Mouse (Mus musculus): ENCODE results near the gene Slc30a7. TPM values are rescaled to one million over a fixed set of nuclear protein-coding genes. Genes with fewer than 3 reads are reported as not detected.

Slc30a7 gene
- polyA plus RNA-seq, 1 experiment from 2014 or later: 23.2 TPM

DNA sequence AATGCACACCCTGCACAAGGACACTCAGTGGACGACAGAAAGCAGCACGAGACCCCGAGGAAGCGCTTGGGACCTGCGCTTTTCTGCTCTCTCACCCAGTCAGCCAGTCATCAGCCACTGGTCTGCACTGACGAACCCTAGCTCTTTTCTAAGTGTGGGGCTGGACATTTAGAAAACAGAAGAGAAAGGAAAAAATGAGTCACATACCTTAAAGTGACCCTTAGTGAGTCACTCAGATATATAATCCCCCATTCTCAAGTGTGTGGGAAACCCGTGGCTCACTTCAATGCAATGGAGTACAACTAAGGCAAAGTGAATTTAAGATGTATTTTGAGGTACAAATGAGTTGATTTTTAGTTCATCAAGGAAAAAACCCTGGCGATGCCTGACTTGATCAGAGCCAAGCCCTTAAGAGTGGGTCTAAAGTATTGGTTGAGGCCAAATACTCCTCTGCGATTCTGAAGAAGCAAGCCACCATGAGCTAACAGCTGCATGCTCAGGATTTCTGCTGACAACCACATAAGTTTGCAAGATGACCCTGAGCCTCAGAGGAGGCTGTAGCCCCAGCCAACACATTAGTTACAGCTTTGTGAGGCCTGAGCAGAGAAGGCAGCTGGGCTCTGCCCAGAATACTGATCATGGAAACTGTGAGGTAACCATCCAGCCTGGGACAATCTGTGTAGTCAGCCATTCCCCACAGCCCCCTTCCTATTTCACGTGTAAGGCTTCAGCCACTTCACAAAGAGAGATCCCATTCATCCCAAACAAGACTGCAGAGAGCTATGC lies 38.3 kb downstream of the Slc30a7 start:
- no peak for TF ChIP-seq CTCF (IDR thresholded peaks at IDR 0.05; ENCODE audit: low read depth)
- DNase-seq (ENCODE audit: low spot score): no peak
- Histone ChIP-seq H3K4me2 (ENCODE audit: low read length) (no peak overlapping the region), H3K9ac (ENCODE audit: low read depth, low read length) (no peak overlapping the region), H3K27me3 (ENCODE audit: insufficient read depth, low read length) (no peaks in the 10 kb centered on the region), H3K9me3 (replicated peaks; ENCODE audit: low read length) (no peaks in the 10 kb centered on the region), H3K4me3 (replicated peaks; ENCODE audit: low read depth, low read length) (no peak overlapping the region), H3K27ac (no peak overlapping the region), H3K36me3 (ENCODE audit: insufficient read depth, low read length) (peaks cover 27% of the 10 kb centered on the region; the same call in 1 of the 2 replicates), H3K4me1 (replicated peaks; ENCODE audit: insufficient read depth, low read length) (no peaks in the 10 kb centered on the region)
- no peak for ATAC-seq (replicated peaks; ENCODE audit: low FRiP score, low read depth)
- 89% methylated on average over 10 of the region's 10 CpGs for WGBS

DNA sequence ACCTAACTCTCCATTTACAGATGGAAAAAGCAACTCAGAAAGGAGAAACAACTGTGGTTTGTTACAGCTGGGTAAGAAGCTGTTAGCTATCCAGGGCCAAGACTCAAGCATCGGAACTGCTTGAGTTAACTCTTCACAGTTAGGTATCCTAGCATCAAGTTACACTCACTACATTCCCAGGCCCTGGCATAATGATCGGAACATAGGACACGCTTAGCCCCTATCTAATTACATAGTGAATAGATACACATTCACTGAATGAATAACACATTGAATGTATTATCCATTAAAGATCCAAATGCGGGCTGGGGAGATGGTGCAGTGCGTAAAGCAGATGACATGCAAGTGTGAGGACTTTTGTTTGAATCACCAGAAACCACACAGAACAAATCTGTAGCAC lies 43.1 kb downstream of the Slc30a7 start:
- no peak for TF ChIP-seq CTCF (IDR thresholded peaks at IDR 0.05; ENCODE audit: low read depth)
- Histone ChIP-seq H3K4me1 (replicated peaks; ENCODE audit: insufficient read depth, low read length) (no peaks in the 10 kb centered on the region), H3K27ac (no peak overlapping the region), H3K4me3 (replicated peaks; ENCODE audit: low read depth, low read length) (no peak overlapping the region), H3K9ac (ENCODE audit: low read depth, low read length) (no peak overlapping the region), H3K9me3 (replicated peaks; ENCODE audit: low read length) (no peaks in the 10 kb centered on the region), H3K27me3 (ENCODE audit: insufficient read depth, low read length) (no peaks in the 10 kb centered on the region), H3K4me2 (ENCODE audit: low read length) (no peak overlapping the region), H3K36me3 (ENCODE audit: insufficient read depth, low read length) (no peaks in the 10 kb centered on the region)
- ATAC-seq (replicated peaks; ENCODE audit: low FRiP score, low read depth): no peak
- DNase-seq (ENCODE audit: low spot score): no peak
- 60% methylated on average over 5 of the region's 5 CpGs for WGBS

DNA sequence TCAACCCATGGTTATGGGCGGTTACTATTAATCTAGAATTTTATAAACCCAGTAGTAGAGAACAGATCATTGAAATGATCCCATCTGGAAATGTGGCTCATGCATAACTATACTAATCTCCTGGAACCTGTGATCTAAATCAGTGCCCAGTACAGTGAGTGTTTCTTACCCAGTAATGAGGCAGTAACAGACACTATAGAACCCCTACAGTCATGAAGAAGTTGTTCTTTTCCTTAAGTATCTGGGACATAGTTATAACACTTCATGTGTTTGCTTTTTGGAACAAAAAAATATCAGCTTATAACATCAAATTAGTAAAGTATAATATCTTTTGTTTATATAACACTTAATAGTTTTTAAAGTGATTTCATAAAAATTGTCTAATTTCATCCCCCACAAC lies 43.6 kb downstream of the Slc30a7 start:
- H3K27me3 ChIP-seq (ENCODE audit: insufficient read depth, low read length): no peaks in the 10 kb centered on the region
- DNase-seq (ENCODE audit: low spot score): no peak
- no peak overlapping the region for H3K27ac ChIP-seq
- H3K9ac ChIP-seq (ENCODE audit: low read depth, low read length): no peak overlapping the region
- no peak for TF ChIP-seq CTCF (IDR thresholded peaks at IDR 0.05; ENCODE audit: low read depth)
- WGBS: 98% methylated on average over 1 of the region's 1 CpGs
- ATAC-seq (replicated peaks; ENCODE audit: low FRiP score, low read depth): no peak
- H3K36me3 ChIP-seq (ENCODE audit: insufficient read depth, low read length): no peaks in the 10 kb centered on the region
- H3K9me3 ChIP-seq (replicated peaks; ENCODE audit: low read length): no peaks in the 10 kb centered on the region
- H3K4me1 ChIP-seq (replicated peaks; ENCODE audit: insufficient read depth, low read length): no peaks in the 10 kb centered on the region
- no peak overlapping the region for H3K4me3 ChIP-seq (replicated peaks; ENCODE audit: low read depth, low read length)
- no peak overlapping the region for H3K4me2 ChIP-seq (ENCODE audit: low read length)

DNA sequence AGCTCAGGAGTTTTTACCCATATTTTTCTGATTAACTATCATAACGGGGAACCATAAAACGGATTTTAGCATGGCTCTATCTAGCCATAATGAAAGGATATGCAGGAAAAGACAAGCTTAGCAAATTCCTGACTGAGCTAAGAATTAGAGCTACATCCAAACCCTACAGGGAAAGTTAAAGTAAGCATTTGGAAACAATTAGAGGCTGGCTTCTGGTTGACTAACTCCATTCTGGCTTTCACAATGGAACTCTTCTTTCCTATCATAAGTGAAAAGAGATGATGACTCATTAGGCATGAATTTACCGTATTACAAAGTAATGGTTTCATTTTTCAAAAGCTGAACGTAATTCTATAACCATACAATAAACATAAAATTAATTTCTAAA lies 45.2 kb downstream of the Slc30a7 start:
- Histone ChIP-seq H3K27me3 (ENCODE audit: insufficient read depth, low read length) (no peaks in the 10 kb centered on the region), H3K9me3 (replicated peaks; ENCODE audit: low read length) (no peaks in the 10 kb centered on the region), H3K4me3 (replicated peaks; ENCODE audit: low read depth, low read length) (no peak overlapping the region), H3K4me2 (ENCODE audit: low read length) (no peak overlapping the region), H3K27ac (no peak overlapping the region), H3K9ac (ENCODE audit: low read depth, low read length) (no peak overlapping the region), H3K4me1 (replicated peaks; ENCODE audit: insufficient read depth, low read length) (no peaks in the 10 kb centered on the region), H3K36me3 (ENCODE audit: insufficient read depth, low read length) (no peaks in the 10 kb centered on the region)
- ATAC-seq (replicated peaks; ENCODE audit: low FRiP score, low read depth) (no peak), DNase-seq (ENCODE audit: low spot score) (no peak)
- WGBS: 93% methylated on average over 4 of the region's 4 CpGs
- TF ChIP-seq CTCF (IDR thresholded peaks at IDR 0.05; ENCODE audit: low read depth): no peak

DNA sequence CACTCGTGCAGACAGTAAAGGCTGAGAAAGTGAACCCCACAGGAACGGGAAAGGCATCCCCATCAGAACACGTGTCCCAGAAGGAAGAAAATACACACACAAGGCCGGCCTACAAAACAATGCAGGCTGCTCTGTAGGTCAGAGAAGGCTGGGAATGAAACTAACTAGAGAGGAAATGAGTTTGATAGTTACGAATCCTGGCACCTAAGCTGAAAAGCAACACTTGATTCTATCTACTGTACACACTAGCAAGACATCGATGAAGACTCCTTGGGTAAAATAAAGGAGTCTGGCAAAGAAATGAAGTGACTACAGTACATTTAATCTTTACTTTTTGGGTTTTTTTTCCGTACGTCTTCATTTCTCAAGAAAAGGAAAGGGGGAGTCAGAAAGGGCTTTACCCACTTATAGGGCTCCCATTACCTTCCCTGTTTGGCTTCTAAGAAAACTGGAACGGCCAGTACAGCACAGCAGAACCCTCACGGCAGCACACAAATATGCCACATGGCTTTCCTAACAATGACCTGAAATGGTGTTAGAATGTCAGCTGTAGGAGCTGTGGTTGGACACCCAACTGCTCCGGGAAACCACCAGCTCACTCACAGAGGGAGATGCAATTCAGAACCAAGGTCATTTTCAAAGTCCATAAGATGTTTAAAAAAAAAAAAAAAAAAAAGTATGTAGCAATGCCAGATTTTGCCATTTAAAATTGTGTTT lies 45.7 kb downstream of the Slc30a7 start:
- 89% methylated on average over 11 of the region's 11 CpGs for WGBS
- Histone ChIP-seq H3K9me3 (replicated peaks; ENCODE audit: low read length) (no peaks in the 10 kb centered on the region), H3K36me3 (ENCODE audit: insufficient read depth, low read length) (no peaks in the 10 kb centered on the region), H3K27me3 (ENCODE audit: insufficient read depth, low read length) (no peaks in the 10 kb centered on the region), H3K4me2 (ENCODE audit: low read length) (no peak overlapping the region), H3K9ac (ENCODE audit: low read depth, low read length) (no peak overlapping the region), H3K27ac (no peak overlapping the region), H3K4me1 (replicated peaks; ENCODE audit: insufficient read depth, low read length) (no peaks in the 10 kb centered on the region), H3K4me3 (replicated peaks; ENCODE audit: low read depth, low read length) (no peak overlapping the region)
- ATAC-seq (replicated peaks; ENCODE audit: low FRiP score, low read depth) (no peak), DNase-seq (ENCODE audit: low spot score) (no peak)
- TF ChIP-seq CTCF (IDR thresholded peaks at IDR 0.05; ENCODE audit: low read depth): no peak

DNA sequence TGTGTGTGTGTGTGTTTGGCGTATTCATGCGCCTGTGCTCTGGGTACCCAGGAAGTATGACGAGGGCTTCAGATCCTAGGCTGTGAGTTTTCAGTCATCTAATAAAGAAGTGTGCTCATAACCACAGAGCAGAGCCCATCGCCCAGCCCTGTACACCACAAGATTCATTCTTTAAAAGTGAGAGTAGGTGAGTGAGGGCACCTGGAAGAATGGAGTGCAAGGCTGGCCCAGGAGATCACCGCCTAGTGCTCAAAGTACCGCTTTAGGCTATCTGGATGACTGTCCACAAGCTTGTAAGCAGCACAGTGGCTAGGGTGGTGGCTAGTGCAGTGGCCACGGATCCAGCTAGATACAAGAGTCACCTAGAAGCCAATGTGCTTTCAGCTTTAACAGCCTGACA lies 50.0 kb downstream of the Slc30a7 start:
- Histone ChIP-seq H3K27me3 (ENCODE audit: insufficient read depth, low read length) (no peaks in the 10 kb centered on the region), H3K9me3 (replicated peaks; ENCODE audit: low read length) (no peaks in the 10 kb centered on the region), H3K27ac (no peak overlapping the region), H3K4me3 (replicated peaks; ENCODE audit: low read depth, low read length) (no peak overlapping the region), H3K9ac (ENCODE audit: low read depth, low read length) (no peak overlapping the region), H3K4me1 (replicated peaks; ENCODE audit: insufficient read depth, low read length) (no peaks in the 10 kb centered on the region), H3K4me2 (ENCODE audit: low read length) (no peak overlapping the region), H3K36me3 (ENCODE audit: insufficient read depth, low read length) (peaks cover 17% of the 10 kb centered on the region; the same call in 1 of the 2 replicates)
- TF ChIP-seq CTCF (IDR thresholded peaks at IDR 0.05; ENCODE audit: low read depth): no peak
- ATAC-seq (replicated peaks; ENCODE audit: low FRiP score, low read depth) (no peak), DNase-seq (ENCODE audit: low spot score) (no peak)
- WGBS: 96% methylated on average over 7 of the region's 7 CpGs
